Comparison of ENCODE assay signal across 19 mouse cellular contexts in genomic region chr10:61544863-61545240, GRCm38 (mm10). TPM values are rescaled to one million over a fixed set of nuclear protein-coding genes. Genes with fewer than 3 reads are reported as not detected.
A peak's percentile ranks its signal among the peaks of the same experiment; 100 is the strongest.
DNase-seq lines count a peak whose midpoint lies in the region; ATAC-seq and TF ChIP-seq lines count a peak whose summit lies in the region.
"Had no signal": no experiment of that assay in that cellular context is flagged by ENCODE, and none has a peak within 500 bp of the region (broad histone marks: within the 10 kb centered on the region; RNA-seq: fewer than 3 reads in every experiment).

No protein-coding gene starts in this region.

- 0 out of 2 replicates have a peak overlapping the region, but pooled peaks have one; percentile 18 for H3K27ac ChIP-seq in heart, embryonic 10.5 days
- no peak overlapping the region for H3K27ac ChIP-seq in heart, adult 2 months
- no peak overlapping the region for H3K27ac ChIP-seq in lung, embryonic 15.5 days
- no peak overlapping the region for H3K27ac ChIP-seq in intestine, embryonic 15.5 days
- peak overlapping the region; percentile 53; the same call in 1 of the 2 replicates for H3K27ac ChIP-seq in liver, embryonic 15.5 days (replicated peaks)
- H3K27ac ChIP-seq: embryonic facial prominence, embryonic 13.5 days; midbrain, embryonic 12.5 days; neural tube, embryonic 12.5 days had no signal

- no peaks in the 10 kb centered on the region for H3K9me3 ChIP-seq in heart, embryonic 10.5 days
- H3K9me3 ChIP-seq in lung, embryonic 15.5 days = no peaks in the 10 kb centered on the region
- no peaks in the 10 kb centered on the region for H3K9me3 ChIP-seq in intestine, embryonic 15.5 days
- no peaks in the 10 kb centered on the region for H3K9me3 ChIP-seq in liver, embryonic 15.5 days (replicated peaks)
- H3K9me3 ChIP-seq: embryonic facial prominence, embryonic 13.5 days; midbrain, embryonic 12.5 days; neural tube, embryonic 12.5 days had no signal

- peaks cover 24% of the 10 kb centered on the region for H3K4me1 ChIP-seq in heart, embryonic 10.5 days
- no peaks in the 10 kb centered on the region; the same call in 1 of the 2 replicates for H3K4me1 ChIP-seq in heart, adult 2 months (ENCODE audit: control insufficient read depth, insufficient read depth, low read length)
- peaks cover 11% of the 10 kb centered on the region; the same call in 1 of the 2 replicates for H3K4me1 ChIP-seq in lung, embryonic 15.5 days
- H3K4me1 ChIP-seq in intestine, embryonic 15.5 days (replicated peaks) = peaks cover 18% of the 10 kb centered on the region; the same call in 1 of the 2 replicates
- H3K4me1 ChIP-seq in liver, embryonic 15.5 days (replicated peaks) = peaks cover 39% of the 10 kb centered on the region

- ATAC-seq in lung, embryonic 15.5 days (ENCODE audit: borderline replicate concordance, extremely low read depth, low FRiP score, low TSS enrichment) = peak; percentile 38
- peak; percentile 72 for ATAC-seq in intestine, embryonic 15.5 days
- ATAC-seq in liver, embryonic 15.5 days (ENCODE audit: insufficient read depth) = no peak
- ATAC-seq: Patski had no signal

- no peak for DNase-seq in heart, embryonic 10.5 days (ENCODE audit: low spot score)
- no peak for DNase-seq in heart, adult 2 months
- no peak for DNase-seq in lung, postnatal 25 days (ENCODE audit: low spot score)
- DNase-seq in urinary bladder, adult 2 months (ENCODE audit: low spot score) = no peak
- DNase-seq in cerebellum, postnatal 14 days = no peak
- DNase-seq: B cell, adult 2 months; cerebellum, adult 11 months; kidney, adult 18-20 months; right cerebral cortex, postnatal 4 days had no signal

- no peak for TF ChIP-seq CTCF in heart, adult 2 months (IDR thresholded peaks at IDR 0.05)

- intact Hi-C loops in heart, adult 2 months (cut with DNase I) = no loop called here

- no peaks in the 10 kb centered on the region for H3K36me3 ChIP-seq in heart, embryonic 10.5 days
- H3K36me3 ChIP-seq in heart, adult 2 months (ENCODE audit: control insufficient read depth, insufficient read depth, low read length) = no peaks in the 10 kb centered on the region
- no peaks in the 10 kb centered on the region for H3K36me3 ChIP-seq in lung, embryonic 15.5 days
- no peaks in the 10 kb centered on the region for H3K36me3 ChIP-seq in intestine, embryonic 15.5 days
- no peaks in the 10 kb centered on the region for H3K36me3 ChIP-seq in liver, embryonic 15.5 days (replicated peaks)
- H3K36me3 ChIP-seq: embryonic facial prominence, embryonic 13.5 days; midbrain, embryonic 12.5 days; neural tube, embryonic 12.5 days had no signal

- no peaks in the 10 kb centered on the region for H3K79me2 ChIP-seq in heart, adult 2 months (replicated peaks; ENCODE audit: control insufficient read depth, insufficient read depth, low read length)

- no peak for TF ChIP-seq EP300 in heart, adult 2 months (IDR thresholded peaks at IDR 0.05; ENCODE audit: insufficient read depth, low read depth, low read length)

- 53% methylated on average over 9 of the region's 9 CpGs for WGBS in heart, embryonic 10.5 days
- WGBS in heart, adult 2 months = 77% methylated on average over 9 of the region's 9 CpGs
- 35% methylated on average over 9 of the region's 9 CpGs for WGBS in lung, embryonic 15.5 days
- 36% methylated on average over 9 of the region's 9 CpGs for WGBS in intestine, embryonic 15.5 days
- WGBS in liver, embryonic 15.5 days (ENCODE audit: insufficient replicate concordance) = 69% methylated on average over 9 of the region's 9 CpGs

- H3K4me3 ChIP-seq in heart, embryonic 10.5 days = no peak overlapping the region
- no peak overlapping the region for H3K4me3 ChIP-seq in heart, adult 2 months
- no peak overlapping the region for H3K4me3 ChIP-seq in lung, embryonic 15.5 days
- H3K4me3 ChIP-seq in intestine, embryonic 15.5 days (replicated peaks) = no peak overlapping the region
- H3K4me3 ChIP-seq in liver, embryonic 15.5 days (replicated peaks) = no peak overlapping the region
- H3K4me3 ChIP-seq: embryonic facial prominence, embryonic 13.5 days; midbrain, embryonic 12.5 days; neural tube, embryonic 12.5 days had no signal

- no peak for TF ChIP-seq POLR2A in heart, adult 2 months (IDR thresholded peaks at IDR 0.05; ENCODE audit: insufficient read depth, low read depth, low read length)

- no peak overlapping the region for H3K9ac ChIP-seq in heart, adult 2 months (ENCODE audit: low read depth, low read length)
- no peak overlapping the region for H3K9ac ChIP-seq in lung, embryonic 15.5 days
- no peak overlapping the region for H3K9ac ChIP-seq in intestine, embryonic 15.5 days
- no peak overlapping the region for H3K9ac ChIP-seq in liver, embryonic 15.5 days
- H3K9ac ChIP-seq: embryonic facial prominence, embryonic 13.5 days; midbrain, embryonic 12.5 days; neural tube, embryonic 12.5 days had no signal

- no peak overlapping the region for H3K4me2 ChIP-seq in lung, embryonic 15.5 days
- H3K4me2 ChIP-seq in intestine, embryonic 15.5 days (replicated peaks) = peak overlapping the region; percentile 40
- H3K4me2 ChIP-seq in liver, embryonic 15.5 days = peak overlapping the region; percentile 63
- H3K4me2 ChIP-seq: embryonic facial prominence, embryonic 13.5 days; midbrain, embryonic 12.5 days; neural tube, embryonic 12.5 days had no signal

- no peaks in the 10 kb centered on the region for H3K27me3 ChIP-seq in heart, embryonic 10.5 days (ENCODE audit: insufficient read depth, poor library complexity, severe bottlenecking)
- no peaks in the 10 kb centered on the region for H3K27me3 ChIP-seq in heart, adult 2 months (ENCODE audit: control insufficient read depth, insufficient read depth, low read length)
- H3K27me3 ChIP-seq in lung, embryonic 15.5 days = no peaks in the 10 kb centered on the region
- no peaks in the 10 kb centered on the region for H3K27me3 ChIP-seq in intestine, embryonic 15.5 days (replicated peaks)
- H3K27me3 ChIP-seq in liver, embryonic 15.5 days = no peaks in the 10 kb centered on the region
- H3K27me3 ChIP-seq: embryonic facial prominence, embryonic 13.5 days; midbrain, embryonic 12.5 days; neural tube, embryonic 12.5 days; Patski had no signal

RNA-seq across cellular contexts. Expression of gene Npffr1, which starts 50.4 kb away (rescaled TPM):
- polyA plus RNA-seq in heart, embryonic 10.5 days (2016; fragmentation: Nextera tagmentation; extraction: Ambion mirVana) = 0.06 and 0.11 TPM in 2 replicates
- under 1 TPM in 1 of 2 experiments, not detected in 1; 0.07 TPM for total RNA-seq in heart, adult 2 months (2021)
- polyA plus RNA-seq in heart, adult 2 months (2012; rRNA removed) = 0.14 and 0.15 TPM in 2 replicates
- polyA plus RNA-seq in lung, embryonic 15.5 days (2015; fragmentation: Nextera tagmentation; extraction: Ambion mirVana) = 0.06 TPM in 1 of 2 replicates, not detected in the other
- polyA plus RNA-seq in intestine, embryonic 15.5 days (2015; fragmentation: Nextera tagmentation; extraction: Ambion mirVana) = 0.06 and 0.16 TPM in 2 replicates
- polyA plus RNA-seq in liver, embryonic 15.5 days (2015; fragmentation: Nextera tagmentation; extraction: Ambion mirVana) = not detected in 2 replicates
- 0.03 and 0.04 TPM in 2 replicates for polyA plus RNA-seq in urinary bladder, adult 2 months (2012; rRNA removed)
- total RNA-seq: granulocyte monocyte progenitor cell, adult 5-6 weeks; hematopoietic stem cell, adult 5-6 weeks; liver, adult 2 months had no signal
- polyA plus RNA-seq: embryonic facial prominence, embryonic 13.5 days; liver, adult 2 months had no signal

Comparison
In these comparisons a context has a peak if more than half of its experiments do, and no peak if none do; other contexts are left out.
1. H3K27ac ChIP-seq: peak in heart, embryonic 10.5 days (single experiment) and liver, embryonic 15.5 days (single experiment); none in heart, adult 2 months (single experiment), lung, embryonic 15.5 days (single experiment) and intestine, embryonic 15.5 days (single experiment).